Comparison of ENCODE assay signal across 8 mouse cellular contexts in genomic region chr14:105259035-105259880, GRCm38 (mm10). TPM values are rescaled to one million over a fixed set of nuclear protein-coding genes. Genes with fewer than 3 reads are reported as not detected.
DNase-seq lines count a peak whose midpoint lies in the region; ATAC-seq lines count a peak whose summit lies in the region.

No protein-coding gene starts in this region.

- peak; percentile 80 for ATAC-seq in heart, embryonic 16.5 days (replicated peaks; ENCODE audit: extremely low read depth, insufficient read depth, low FRiP score)

- H3K9me3 ChIP-seq in heart, embryonic 16.5 days (replicated peaks; ENCODE audit: control insufficient read depth, low read length), result no peaks in the 10 kb centered on the region

- peaks cover 6% of the 10 kb centered on the region; the same call in 1 of the 2 replicates for H3K4me1 ChIP-seq in heart, embryonic 16.5 days (ENCODE audit: control insufficient read depth, insufficient read depth, low read length)

- H3K27ac ChIP-seq in heart, embryonic 16.5 days (ENCODE audit: low read length), result peak overlapping the region; percentile 92

- H3K36me3 ChIP-seq in heart, embryonic 16.5 days (ENCODE audit: control insufficient read depth, insufficient read depth), result no peaks in the 10 kb centered on the region

- peak; percentile 53 for DNase-seq in ES-CJ7 (ENCODE audit: low read depth, low spot score)
- DNase-seq in adrenal gland, postnatal 10 days, result peak; percentile 64
- peak; percentile 22 for DNase-seq in embryo, embryonic 11.5 days (ENCODE audit: low read depth, low spot score)
- peak; percentile 41 to 72 for DNase-seq in kidney, postnatal 25 days
- peak; percentile 50 for DNase-seq in lung, postnatal 25 days (ENCODE audit: low spot score)
- peak; percentile 30 for DNase-seq in right cerebral cortex, postnatal 14 days
- no peak for DNase-seq in left cerebral cortex, adult 8-10 months (ENCODE audit: low spot score in 2 of 2)

- H3K27me3 ChIP-seq in heart, embryonic 16.5 days (ENCODE audit: control insufficient read depth, insufficient read depth, low read length), result peaks cover 2% of the 10 kb centered on the region; the same call in 1 of the 2 replicates

- H3K4me3 ChIP-seq in heart, embryonic 16.5 days (ENCODE audit: low read length), result peak overlapping the region; percentile 94

- 17% methylated on average over 16 of the region's 34 CpGs for WGBS in heart, embryonic 16.5 days

- H3K4me2 ChIP-seq in heart, embryonic 16.5 days (ENCODE audit: low read depth, low read length), result peak overlapping the region; percentile 78

- peak overlapping the region; percentile 97 for H3K9ac ChIP-seq in heart, embryonic 16.5 days (ENCODE audit: low read length)

RNA-seq across cellular contexts. Expression of gene Ndfip2, which starts 0.9 kb away (rescaled TPM):
- 10 to 100 TPM; 32.8 to 34.3 TPM for total RNA-seq in adrenal gland, postnatal 10 days (2021)
- polyA plus RNA-seq in heart, embryonic 16.5 days (2015; fragmentation: Nextera tagmentation; extraction: Ambion mirVana), result 44.1 and 57.3 TPM in 2 replicates
- 100 to 1,000 TPM in 2 of 4 experiments, 10 to 100 TPM in 2; 94.4 to 110 (median 102) TPM for total RNA-seq in left cerebral cortex, adult 8-10 months (2022)

Comparison
In these comparisons a context has a peak if more than half of its experiments do, and no peak if none do; other contexts are left out.
1. DNase-seq: peak in ES-CJ7 (single experiment), adrenal gland, postnatal 10 days (single experiment), embryo, embryonic 11.5 days (single experiment), kidney, postnatal 25 days (2 of 2), lung, postnatal 25 days (single experiment) and right cerebral cortex, postnatal 14 days (single experiment); none in left cerebral cortex, adult 8-10 months (0 of 2).